Mouse (Mus musculus): ENCODE data around the gene Ctu2. TPM values are rescaled to one million over a fixed set of nuclear protein-coding genes. Genes with fewer than 3 reads are reported as not detected.

Ctu2 gene
- total RNA-seq, 4 experiments from 2014 or later, result 5.0 to 12.4 (median 7.7) TPM

DNA sequence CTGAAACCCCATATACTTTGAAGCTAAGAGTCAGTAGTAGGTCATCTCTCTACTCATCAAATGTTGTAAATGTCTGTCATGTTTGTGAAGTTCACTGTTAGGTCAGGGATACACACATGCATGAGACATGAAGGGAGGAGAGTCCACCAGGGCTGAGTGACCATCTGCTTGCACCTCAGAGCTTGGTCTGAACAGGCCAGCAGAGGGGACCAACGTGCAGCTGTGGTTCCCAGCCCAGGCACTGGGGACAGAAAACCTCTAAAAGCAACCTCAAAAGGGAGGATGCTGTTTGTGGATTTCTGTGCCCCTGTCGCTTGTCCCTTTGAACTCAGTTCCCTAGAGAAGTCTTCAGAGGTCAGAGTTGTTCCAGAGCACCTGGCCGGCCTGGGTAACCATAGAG lies 30.7 kb upstream of the Ctu2 start:
- no peak for DNase-seq (ENCODE audit: low spot score)

DNA sequence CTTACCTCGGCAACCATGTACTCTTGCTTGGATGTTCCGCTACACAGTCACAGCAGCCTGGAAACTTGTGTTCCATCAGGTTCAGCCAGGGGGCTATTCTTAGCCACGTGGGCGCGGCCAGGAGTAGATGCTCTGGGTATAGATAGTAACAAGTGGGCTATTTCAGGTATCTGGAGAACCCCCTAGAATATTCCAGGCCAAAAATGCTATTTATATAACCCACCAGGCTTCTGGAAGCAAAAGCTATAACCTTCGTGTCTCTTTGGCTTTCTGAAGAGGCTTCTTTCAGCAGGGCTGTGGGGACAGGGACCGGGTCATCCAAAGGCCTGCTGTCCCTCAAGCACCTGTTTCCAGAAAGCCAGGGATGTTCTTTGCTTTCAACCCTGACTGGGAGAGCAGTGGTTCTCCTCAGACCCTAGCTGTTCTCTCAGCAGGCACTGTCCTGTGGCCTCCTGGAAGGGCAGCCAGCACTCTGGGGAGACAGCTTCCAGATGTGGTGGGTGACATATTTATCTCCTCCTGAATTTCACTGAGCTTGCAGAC lies 24.7 kb upstream of the Ctu2 start:
- DNase-seq (ENCODE audit: low spot score), result peak; percentile 70

DNA sequence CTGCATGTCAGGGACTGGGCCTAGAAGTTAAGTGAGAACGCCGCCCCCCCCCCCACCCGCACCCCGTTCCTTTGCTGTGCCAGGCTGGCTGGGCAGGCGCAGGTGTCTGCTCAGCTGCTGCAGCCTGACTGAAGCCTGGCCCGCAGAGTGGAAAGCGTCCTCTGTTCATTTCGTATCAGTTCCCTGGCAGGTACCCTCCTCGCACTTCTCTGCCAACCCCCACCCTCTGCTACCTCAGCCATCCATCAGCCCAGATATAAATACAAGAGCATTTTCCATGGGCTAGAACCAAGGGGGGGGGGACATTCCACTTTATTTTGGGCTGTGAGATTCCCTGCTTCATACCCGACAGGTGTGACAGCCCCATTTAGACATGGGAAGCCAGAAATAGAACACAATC lies 23.8 kb upstream of the Ctu2 start:
- no peak for DNase-seq (ENCODE audit: low spot score)

DNA sequence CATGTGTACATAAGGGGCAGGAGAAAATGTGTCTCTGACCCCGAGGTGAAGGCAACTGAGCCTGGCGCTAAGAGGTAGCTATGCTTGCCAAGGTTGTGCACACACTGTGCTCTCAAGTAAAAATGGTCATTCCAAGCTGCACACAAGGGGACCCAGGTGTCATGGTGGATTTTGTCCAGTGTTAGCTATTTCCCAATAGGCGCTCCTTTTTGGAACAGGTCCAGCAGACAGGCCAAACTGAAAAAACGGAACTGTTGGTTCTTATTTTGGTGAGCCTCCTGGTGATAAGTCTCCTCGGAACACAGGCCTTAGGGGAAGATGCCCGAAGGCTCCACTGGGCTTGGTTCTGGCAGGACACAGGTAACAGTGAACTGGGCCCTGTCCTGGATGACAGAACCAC lies 21.5 kb upstream of the Ctu2 start:
- no peak for DNase-seq (ENCODE audit: low spot score)

DNA sequence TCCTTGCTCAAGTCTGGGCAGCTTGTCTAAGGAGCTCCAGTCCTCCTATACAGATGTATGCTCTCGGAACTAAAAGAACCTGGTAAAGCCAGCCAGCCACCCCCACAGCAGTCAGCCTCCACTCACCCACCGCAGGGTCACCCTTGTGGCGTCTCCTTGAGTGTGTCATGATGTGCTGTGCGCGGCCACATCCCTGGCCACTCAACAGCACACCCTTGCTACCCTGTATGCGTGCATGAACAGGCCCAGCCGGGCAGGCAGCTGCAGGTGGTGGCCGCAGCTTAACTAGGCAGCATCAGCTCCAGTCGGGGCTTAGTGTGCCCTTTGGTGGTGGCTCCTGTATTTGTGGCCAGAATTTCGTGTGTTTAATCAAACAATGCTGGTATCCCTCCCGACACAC lies 18.8 kb upstream of the Ctu2 start:
- DNase-seq (ENCODE audit: low spot score), result no peak

DNA sequence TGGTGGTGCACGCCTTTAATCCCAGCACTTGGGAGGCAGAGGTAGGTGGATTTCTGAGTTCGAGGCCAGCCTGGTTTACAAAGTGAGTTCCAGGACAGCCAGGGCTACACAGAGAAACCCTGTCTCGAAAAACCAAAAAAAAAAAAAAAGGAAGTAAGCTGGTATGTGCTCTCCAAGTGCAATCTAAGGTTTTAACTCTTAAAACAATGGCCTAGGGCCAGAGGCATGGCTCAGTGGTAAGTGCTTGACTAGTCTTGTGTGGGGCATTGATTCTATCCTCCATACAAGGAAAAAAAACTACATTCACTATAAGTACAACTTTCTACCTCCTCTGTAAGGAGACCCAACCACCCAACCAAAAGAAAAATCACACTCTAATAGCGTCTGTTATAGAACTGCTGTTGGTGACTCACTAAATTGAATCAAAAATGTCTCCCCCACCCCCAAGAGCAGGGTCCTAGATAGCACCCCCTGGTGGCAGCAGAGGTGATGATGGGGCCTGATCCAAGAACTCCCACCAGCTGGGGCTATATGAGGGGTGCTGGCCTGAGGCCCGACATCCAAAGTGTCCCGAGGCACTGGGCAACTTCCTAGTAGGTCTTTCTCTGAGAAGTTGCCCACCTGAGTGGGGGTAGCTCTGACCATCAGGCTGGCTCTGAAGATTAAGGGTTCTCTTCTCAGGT lies 16.6 kb upstream of the Ctu2 start:
- DNase-seq (ENCODE audit: low spot score), result no peak

DNA sequence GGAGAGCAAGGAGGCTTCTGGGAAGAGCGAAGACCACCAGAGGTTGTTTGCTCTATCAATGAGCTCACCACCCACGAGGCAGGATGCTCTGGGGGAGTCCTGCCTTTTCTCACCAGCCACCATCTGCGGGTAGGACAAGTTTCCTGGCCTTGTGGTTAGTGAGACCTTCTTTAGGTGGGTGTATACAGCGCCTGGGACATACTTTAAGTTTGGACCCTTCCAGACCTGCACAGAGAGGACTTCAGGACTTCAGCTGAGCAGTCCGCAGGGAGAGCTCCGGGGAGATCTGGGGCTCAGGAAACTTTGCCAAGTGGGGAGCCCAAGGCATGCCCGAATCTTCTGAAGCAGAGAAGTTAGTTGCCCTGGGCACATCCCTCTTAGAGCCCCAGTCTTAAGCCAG lies 16.0 kb upstream of the Ctu2 start:
- no peak for DNase-seq (ENCODE audit: low spot score)

DNA sequence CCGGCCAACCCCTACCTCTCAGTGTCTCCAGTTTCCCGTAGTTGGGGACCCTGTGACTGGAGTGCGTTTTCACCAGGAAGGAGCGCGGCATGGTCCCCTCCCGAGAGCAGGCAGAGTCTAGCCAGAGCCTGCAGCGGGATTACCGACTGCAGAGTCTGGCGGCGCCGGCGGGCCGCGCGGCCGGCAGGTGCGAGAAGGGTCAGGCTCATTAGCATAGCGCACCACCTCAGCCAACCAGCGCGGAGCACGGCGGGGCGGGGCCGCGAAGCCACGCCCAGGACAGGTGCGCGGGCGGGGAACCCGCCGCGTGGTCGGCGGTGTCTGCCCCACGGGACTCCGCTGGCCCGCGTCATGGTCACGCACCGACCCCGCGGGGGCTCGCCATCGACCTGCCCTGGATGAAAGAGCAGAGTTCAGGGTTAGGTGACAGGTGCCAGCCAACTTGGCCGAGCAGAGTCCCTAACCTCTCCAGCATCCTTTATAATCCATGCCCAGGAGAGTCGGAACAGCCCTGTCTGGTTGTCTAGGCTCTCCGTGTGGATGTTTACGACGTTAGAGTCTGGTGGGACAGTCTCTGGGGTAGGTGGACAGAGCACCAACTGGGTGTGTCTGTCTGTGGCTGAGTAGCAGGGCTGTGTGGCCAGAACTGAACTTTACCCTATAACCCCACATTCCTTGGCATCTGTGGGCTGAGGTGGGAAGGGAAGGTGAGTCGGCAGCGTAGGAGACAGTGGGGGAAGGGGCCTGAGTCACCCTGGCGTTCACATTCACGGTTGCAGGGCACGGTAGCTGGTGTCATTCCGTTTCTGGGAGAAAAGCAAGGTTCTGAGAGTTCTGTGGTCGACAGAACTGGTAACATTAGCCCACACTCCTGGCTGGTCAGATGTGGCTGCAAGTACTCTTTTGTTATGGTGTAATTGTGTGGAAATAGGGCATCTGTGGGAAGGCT lies 15.1 kb upstream of the Ctu2 start, which contains the start of gene Snai3:
Gene Snai3, minus strand, starts transcription at position 210 of the 949 bp plus-strand sequence.
- no peak for DNase-seq (ENCODE audit: low spot score)

DNA sequence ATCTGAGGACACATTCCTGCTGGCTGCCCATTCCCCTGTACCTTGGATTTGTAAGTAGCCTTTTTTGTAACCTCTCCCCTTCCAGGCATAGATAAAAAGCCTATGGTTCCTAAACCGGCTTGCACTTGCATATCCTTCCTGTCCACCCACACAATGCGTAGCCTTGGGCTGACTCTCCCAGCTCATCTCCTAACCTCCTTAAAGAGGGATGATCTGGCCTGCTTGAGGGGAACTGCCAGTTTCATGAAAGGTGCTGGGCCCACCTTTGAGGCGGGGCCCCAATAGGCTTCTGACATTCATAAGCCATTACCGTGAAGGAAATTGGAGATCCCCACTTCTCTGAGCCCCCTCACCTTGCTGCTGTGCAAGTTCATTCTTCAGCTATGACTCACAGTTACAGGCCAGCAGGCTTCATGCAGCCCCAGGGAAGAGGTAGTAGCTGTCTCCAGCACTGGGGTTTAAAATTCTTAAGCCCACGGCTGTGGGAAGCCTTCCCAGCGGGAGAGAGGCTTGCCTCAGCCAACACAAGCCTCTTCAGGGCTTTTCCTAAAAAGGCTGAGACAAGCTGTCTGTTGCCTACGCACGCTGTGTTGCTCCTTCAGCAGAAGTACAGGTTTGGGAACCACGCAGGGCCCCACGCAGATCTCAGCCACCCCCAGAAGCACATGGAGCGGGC lies 14.3 kb upstream of the Ctu2 start:
- DNase-seq (ENCODE audit: low spot score), result no peak

DNA sequence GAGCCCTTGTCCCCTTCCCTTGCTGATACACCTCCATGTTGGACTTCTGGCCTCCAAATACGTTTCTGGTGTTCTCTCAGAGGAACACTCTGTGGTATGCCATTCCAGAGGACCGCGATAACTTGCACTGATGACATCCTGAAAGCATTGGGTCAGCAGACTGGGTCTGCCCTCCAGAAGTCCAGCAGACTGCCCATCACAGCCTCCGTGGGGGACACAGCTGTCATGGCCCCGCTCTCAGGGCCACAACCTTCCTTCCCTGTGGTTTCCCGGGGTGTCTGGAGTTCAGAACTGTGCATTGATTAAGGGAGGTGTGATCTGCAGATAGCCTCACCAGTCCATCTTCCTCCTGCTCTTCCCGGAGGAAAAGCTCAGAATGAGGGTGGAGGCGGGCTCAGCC lies 13.4 kb upstream of the Ctu2 start:
- no peak for DNase-seq (ENCODE audit: low spot score)

DNA sequence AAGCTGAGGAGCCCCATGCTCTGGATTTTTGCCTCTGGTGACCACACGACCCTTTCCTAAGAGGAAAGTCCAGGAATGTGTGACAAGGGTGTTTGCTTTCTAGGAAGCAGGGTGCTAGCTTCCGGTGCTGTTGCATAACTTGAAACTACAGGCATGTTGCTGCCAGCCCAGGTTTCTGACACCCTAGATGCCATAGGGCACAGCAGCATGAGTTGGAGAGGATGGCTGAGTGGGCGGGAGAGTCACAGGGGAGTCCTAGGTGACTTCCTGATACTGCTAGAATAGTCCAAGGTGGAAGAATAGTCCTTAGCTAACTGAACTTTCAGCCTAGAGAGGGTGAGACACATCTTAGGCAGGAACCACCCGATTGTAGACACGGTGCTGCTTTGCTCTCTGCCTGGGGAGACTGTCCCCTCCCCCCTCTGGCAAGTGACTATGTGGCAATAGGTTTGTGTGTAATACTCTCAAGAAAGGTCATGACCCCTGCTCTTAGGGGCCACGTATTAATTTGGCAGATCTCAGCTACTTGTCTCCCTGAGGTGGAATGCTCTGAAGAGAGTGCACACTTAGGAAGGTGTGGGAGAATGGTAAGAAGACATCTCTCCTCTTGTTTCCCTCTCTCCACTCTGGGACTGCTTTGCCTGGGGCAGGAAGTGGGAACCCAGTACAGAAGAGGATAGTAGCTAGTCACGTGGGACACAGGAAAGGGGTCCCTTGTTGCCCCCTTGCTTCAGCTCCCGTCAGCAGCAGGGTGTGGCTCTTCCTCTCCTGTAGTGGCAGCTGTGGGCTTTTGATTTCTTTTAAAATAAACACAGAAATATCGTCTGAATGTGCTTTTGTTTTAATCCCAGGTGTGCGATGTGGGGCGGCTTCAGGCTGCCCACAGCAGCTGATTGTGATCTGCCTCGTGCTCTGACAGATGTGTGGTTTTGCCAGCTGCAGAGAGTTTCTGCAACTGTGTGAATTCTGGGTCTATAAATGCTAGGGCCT lies 12.0 kb upstream of the Ctu2 start:
- no peak for DNase-seq (ENCODE audit: low spot score)

DNA sequence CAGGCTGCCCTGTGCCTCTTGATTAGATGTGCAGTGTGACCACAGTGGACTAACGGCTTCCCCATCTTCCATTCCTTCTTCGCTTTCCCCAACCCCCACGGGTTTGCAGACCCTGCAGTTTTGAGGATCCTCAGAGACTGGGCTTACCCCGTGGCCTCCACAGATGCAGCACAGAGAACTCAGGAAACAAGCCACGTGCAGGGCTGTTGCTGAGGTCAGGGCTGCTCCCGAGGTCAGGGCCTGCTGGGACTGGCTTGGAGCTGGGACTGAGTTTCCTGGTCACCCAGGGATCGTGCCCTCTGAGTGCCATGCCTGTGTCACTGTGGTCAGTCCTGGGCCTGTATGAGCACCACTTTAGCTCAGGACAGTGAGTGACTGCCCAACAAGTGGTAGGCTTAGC lies 11.0 kb upstream of the Ctu2 start:
- DNase-seq (ENCODE audit: low spot score), result no peak

DNA sequence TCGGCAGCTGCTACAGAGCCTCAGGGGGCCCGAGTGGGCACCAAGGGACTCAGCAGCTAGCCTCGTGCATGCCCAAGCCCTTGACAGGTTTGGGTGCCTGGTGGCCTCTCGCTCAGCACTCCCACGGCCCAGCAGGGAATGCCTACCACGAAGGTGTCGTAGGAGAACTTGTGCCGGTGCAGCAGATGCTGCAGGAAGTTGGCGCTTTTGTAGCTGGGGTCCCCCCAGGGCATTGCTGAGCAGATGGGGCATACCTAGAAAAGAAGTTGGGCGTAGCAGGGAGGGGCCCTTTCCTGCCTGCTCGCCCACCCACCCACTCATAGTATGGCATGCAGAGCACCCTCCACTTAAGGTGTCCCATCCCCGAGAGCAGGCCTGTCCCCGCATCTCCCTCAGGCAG lies 8.1 kb upstream of the Ctu2 start:
- DNase-seq (ENCODE audit: low spot score), result no peak

DNA sequence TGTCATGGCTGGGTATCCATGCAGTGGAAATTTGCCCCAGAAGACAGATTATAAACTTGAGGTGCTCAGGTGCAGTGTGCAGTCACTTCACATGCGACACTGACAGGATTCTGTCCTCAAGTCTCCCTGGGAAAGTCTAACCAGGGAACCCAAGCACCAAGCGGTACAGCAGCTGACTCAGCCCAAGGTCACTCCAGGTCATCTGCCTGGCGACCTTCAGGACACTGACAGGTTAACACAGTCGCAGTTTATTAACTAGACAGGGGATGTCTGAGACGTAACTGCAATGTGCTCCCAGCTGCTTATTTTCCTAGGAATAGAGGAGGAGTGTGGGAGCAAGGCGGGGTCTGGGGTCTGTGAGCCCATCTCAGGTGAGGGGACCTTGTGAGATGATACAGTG lies 6.5 kb upstream of the Ctu2 start:
- no peak for DNase-seq (ENCODE audit: low spot score)

DNA sequence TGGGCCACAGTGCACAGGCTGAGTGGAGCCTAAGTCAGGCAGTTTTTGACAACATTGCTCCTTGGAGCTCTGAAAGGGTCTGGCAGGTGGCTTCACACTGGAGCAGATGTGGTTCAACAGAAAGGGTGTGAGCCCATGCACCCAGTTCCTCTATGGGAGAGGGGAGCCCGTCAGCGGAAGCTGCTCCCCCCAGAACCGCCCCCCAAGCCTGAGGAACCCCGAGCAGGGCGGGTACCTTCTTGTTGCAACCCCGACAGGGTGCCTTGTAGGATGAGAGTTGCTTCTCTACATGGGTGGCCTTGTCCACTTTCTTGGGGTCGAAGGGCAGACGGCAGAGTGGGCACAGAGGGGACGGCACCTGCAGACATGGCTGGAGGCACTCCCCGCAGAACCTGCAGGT lies 6.0 kb upstream of the Ctu2 start:
- no peak for DNase-seq (ENCODE audit: low spot score)

DNA sequence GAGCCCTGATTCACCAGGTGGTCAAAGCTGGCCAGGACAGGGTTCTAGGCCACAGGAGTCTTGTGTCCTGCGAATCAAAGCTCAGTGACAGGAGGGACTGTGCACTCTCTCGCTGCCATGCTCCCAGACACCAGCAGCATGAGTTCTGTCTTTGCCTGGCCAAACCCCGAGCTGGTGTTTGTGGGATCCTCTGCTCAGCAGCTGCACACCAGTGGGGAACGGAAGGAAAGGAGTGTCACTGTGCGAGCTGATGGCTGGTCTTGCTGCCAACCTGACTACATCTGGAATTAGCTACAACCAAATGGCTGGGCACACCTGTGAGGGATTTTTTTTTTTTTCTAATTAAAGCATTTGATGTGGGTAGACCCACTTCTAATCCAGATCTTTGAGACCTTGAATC lies 5.3 kb upstream of the Ctu2 start:
- no peak for DNase-seq (ENCODE audit: low spot score)

DNA sequence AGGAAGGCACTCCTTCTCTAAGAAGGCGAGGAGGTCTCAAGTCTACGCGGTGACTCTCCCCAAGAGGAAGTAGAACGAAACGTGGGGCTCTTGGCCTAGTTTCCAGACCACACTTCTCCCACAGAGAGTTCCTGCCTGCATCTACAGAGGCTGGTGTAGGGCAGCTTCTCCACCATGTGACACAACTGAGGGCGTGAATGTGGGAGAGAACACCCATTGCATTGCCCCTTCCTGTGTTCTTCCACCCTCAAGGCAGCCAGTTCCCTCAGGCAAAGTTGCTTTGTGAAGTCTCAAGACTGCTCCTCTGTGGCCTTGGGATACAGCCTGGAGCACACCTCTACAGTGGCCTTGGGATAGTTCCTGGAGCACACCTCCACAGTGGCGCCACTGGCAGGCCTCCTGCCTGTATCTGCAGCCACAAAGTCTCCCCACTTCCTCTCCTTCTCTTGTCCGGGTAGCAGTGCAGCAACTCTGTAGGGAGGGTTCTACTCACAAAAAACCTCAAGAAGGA lies 2.0 kb upstream of the Ctu2 start:
- DNase-seq (ENCODE audit: low spot score), result no peak

DNA sequence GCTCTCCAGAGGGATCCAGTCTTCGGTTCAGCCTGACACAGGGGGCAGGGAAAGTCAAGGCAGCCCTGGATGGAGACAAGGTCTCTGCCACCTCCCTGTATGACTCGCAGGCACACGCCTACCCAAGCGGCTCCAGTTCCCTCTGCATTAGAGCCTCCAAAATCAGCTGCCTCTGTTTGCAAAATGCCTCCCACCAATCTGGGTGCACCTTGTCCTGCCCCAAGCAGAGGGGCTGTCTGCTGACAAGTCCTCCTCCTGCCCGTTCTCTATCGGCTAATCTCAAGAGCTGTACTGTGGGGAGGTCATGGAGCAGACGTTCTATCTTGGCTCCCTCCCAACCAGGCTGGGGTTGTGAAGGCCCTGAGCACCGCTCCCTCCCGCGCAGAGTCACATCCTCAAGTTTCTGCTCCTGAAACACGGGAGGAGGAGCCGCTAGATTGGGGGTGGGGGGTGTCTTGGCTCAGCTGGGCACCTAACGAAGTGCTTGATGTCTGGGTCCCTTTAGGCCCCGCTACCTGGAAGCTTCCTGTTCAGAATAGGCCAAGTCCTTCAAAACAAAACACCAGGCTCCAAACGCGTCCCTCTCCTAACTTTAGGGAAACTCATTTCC lies 887 bp upstream of the Ctu2 start:
- DNase-seq (ENCODE audit: low spot score), result no peak

DNA sequence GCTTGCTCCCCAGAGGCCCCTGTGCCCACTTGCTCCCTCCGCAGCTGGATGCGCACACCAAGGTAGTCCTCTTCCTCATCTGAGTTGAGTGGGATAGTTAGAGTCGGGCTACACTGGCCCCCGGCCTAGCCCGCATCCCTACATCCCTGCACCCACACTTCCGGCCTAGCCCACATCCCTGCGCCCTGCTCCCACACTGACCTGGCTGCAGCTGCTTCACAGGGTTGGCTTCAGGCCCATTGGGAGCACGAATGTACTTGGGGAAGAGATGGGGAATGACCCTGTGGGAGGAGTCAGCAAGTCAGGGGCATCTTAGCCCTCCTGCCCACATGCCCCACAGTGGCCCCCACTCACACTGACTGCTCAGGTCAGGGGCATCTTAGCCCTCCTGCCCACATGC lies 6.5 kb downstream of the Ctu2 start:
- DNase-seq (ENCODE audit: low spot score), result no peak

DNA sequence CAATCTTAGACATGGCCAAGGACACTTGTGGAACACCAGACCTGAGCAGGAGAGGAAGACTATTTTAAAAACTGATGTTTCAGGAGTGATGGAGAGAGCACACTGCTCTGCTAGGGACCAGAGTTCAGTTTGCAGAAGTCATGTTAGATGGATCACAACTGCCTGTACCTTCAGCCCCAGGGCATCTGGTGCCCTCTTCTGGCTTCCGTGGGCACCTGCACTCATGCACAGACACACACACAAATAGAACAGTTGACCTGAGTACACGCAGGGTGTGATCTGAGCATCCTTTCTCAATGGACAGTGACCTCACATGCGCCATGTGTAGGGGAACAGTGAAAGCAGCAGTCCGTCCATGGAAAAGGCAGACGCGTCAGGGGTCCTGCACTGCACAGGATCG lies 7.9 kb downstream of the Ctu2 start:
- DNase-seq (ENCODE audit: low spot score), result no peak

All from heart, adult 8-10 months (tissue).